Mouse (Mus musculus) common myeloid progenitor, adult 5-6 weeks (primary cell): ENCODE results near the gene Prrt4. TPM values are rescaled to one million over a fixed set of nuclear protein-coding genes. Genes with fewer than 3 reads are reported as not detected.
"Not testable (repeated sequence)": the region's sequence is repeated elsewhere in the genome, so short reads cannot be mapped to it uniquely, and the experiment has no call there.

Experiments
- ATAC-seq: replicated peaks from 2 replicates; pipeline ENCODE4 v1.8.0; 2016; ENCODE audit warnings: low read depth, mild to moderate bottlenecking, moderate TSS enrichment, inconsistent platforms; ENCODE audit not compliant: poor library complexity, severe bottlenecking
- total RNA-seq: library from RNA; stranded (forward); fragments of 200-1000, 187-1606 nt; gene quantifications from 2 replicates; pipeline ENCODE4 v1.2.3, GENCODE M21; 2017

Gene Prrt4
- not detected in 2 replicates for total RNA-seq

DNA sequence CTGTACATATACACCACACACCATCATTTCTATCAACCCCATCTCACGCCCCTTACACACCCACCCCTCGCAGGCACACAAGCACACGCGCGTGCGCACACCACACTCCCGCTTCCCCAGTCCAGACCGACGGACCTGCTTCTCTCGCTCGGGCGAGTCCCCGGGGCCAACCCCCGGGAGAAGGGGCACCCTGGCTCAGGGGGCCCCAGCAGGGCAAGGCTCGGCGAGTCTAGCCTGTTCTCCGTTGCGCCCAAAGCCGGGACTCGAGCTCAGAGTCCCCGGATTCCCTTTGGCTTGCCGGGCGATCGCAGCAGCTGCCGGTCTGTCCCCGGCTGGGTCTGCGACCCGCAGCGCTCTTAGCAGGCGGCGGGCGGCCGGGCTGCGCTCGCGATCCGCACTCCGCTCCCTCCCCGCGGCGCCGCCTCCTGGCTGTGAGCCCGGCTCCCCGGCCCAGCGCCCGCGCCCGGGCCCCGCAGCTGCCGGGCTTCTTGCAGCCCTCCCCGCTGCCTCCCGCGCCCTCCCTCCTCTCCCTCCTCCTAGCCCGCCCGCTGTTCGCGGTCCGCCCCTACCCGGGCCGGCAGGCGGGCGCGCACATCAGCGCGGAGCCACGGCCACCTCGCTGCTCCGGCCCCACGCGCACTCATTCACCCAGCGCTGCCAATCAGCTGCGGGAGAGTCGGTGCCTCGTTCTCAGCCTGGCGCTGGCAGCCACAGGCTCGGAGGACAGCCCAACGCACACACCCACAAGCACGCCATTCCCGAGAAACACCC is at the start of gene Prrt4:
Gene Prrt4, minus strand, starts transcription at position 697 of the 771 bp plus-strand sequence.
- ATAC-seq, result peak; percentile 64

DNA sequence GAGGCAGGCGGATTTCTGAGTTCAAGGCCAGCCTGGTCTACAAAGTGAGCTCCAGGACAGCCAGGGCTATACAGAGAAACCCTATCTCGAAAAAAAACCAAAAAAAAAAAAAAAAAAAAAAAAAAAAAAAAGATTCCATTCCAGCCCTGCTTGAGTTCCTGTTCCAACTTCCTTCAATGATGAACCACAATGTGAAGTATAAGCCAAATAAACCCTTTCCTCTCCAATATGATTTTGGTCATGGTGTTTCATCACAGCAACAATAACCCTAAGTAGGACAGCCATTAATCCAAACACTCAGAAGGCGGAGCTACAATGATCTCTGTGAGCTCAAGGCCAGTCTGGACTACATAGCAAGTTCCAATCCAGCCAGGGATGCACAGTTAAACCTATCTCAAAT is 38.3 kb upstream of the Prrt4 start:
- not testable (repeated sequence) for ATAC-seq

DNA sequence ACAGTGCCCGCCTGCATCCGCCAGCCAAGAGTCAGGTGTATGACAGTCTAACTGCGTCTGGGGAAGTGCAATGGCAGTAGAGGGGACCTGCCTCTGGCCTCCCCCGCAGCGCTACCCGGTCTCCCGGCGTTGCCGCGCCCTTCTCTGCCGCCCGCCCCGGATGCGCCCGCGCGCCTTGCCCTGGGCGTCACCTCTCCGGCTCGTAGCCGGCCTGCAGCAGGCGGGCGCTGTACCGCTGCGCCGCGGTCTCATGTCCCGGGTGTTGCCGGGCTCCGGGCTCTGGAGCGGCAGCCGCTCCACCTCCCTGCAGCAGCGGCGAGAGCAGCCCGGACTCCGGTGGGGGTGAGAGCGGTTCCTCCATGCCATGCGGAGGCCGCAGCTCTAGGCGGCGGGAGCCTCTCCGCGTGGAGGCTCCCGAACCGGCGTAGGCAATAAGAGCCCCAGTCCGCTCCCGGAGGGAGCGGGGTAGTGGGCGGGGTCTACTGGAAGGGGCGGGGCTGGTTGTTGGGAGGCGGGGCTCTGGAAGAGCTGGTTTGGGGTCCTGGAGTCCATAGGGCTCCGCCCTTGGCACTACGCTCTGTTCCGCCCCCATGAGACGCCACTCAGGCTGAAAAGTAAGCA is 36.6 kb upstream of the Prrt4 start, which contains the start of gene Impdh1:
Gene Impdh1, minus strand, starts transcription at position 484 of the 621 bp plus-strand sequence.
- peak; percentile 64 for ATAC-seq

DNA sequence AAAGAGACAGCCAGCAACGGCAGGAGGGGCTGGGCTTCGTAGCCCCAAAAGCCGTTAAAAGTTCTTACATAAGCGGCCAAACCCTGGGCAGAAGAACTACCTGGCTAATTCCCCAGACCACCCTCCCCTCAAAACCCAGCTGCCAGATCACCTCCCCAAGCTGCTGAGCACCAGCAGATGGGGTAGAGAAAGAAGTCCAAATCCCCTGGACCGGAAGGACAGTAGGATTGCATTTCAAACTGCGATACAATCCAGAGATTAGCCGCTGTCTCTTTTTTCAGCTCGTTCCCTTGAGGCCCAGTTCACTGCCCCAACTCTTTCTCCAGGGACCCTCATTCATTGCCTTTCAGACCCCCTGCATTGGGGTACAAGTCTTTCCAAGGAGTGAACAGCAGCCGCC is 35.8 kb upstream of the Prrt4 start:
- ATAC-seq, result no peak

DNA sequence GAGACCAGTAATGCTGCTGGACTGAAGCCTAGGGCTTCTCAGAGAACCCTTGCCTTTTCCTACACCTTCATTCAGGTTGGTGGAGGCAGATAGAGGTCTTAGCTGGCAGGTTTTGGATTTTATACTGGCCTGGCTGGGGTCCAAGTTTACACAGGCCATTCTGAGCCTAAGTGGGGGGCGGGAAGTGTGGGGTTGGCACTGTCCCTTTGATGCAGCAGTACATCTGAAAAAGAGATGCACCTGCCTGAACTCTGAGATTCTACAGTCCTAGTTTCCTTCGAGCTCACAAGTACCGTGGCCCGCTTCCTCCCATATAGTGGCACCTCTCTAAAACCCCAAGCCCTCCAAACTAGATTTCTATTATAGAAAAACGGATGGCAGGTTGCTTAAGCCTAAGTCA is 35.4 kb upstream of the Prrt4 start:
- no peak for ATAC-seq

DNA sequence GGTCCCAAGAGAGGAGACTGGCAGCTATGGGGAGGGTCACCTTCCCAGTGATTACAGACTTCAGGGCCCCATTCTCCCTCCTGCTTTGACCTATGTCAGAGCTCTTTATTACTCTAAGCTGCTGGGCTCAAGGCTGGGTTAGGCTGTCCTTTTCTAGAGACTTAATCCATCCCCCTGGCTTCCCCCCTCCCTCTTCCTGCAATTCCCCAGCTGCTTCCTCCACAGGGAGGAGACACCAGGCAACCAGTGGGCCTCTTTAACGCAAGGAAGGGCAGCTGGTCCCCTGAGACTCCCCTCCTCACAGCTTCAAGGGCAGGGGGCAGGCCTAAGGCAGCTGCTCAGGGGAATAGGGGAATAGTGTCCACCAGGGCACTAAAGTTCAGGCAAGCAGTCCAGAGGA is 34.9 kb upstream of the Prrt4 start:
- ATAC-seq, result no peak

DNA sequence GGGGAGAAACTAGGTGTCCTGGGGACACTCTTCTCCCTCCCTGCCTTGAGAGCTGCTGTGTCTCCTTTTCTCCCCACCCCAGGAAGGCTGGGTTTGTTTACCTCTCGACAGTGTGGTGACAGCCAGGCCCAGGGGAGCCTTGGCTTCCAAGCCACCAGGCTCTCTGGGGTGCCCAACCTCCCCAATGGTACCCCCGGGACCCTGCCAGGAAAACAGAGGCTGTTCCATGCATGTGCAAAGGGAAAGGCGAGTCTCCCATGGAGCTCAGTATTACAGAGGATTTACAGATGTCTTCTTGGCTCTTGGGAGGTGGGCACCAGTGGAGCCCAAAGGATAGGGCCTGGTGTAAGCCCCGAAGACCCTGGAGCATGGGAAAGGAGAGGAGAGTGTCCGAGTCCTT is 34.1 kb upstream of the Prrt4 start:
- no peak for ATAC-seq

DNA sequence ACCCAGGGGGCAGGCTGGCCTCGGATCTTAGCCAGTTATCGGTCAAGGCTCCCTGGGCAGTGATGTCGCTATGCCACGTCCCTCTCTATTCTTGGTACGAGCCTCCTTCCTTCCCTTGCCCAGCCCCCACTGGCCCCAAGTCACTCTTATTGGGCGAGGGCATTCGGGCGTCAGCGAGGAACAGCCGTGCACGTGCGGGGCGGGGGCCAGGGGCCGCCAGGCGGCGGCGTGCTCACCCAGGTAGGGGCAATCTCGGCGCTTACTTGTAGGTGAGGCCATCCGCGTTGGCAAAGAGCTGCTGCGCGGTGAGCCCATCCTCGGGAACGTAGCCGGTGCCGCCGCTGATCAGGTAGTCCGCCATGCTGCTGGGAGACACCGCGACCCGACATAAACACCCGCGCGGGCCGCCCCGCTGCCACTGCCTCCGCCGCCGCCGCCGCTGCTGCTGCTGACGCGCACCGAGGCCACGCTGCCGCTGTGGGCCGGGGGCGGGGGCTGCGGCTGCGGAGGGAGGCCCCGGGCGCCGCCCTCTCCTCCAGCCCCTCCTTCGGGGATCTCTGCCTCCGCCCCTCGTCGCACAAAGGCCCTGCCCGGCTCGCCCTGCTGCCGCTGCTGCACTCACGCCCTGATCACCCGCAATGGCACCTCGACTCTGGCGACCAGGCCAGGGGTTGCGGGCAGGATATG is 32.6 kb upstream of the Prrt4 start:
- peak; percentile 62 for ATAC-seq

DNA sequence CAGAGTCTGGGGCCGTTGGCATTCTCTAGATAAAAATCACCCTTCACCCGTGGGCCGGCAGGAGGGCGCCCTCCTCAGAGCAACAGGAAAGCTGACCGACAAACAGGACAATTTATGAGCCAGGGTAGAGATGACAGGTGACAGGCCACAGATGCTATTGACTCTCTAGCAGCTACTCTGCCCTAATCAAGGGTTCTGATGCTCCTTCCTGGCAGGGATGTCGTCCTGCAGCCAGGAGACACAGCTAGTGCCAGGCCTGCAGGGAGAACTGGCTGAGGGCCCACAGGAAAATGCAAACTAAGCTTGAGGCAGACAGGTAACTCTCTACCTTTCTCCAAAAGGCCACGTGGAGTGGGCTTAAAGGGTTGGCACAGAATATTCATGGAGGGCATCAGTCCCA is 31.8 kb upstream of the Prrt4 start:
- 0 out of 2 replicates have a peak, but pooled peaks have one; percentile 6 for ATAC-seq

DNA sequence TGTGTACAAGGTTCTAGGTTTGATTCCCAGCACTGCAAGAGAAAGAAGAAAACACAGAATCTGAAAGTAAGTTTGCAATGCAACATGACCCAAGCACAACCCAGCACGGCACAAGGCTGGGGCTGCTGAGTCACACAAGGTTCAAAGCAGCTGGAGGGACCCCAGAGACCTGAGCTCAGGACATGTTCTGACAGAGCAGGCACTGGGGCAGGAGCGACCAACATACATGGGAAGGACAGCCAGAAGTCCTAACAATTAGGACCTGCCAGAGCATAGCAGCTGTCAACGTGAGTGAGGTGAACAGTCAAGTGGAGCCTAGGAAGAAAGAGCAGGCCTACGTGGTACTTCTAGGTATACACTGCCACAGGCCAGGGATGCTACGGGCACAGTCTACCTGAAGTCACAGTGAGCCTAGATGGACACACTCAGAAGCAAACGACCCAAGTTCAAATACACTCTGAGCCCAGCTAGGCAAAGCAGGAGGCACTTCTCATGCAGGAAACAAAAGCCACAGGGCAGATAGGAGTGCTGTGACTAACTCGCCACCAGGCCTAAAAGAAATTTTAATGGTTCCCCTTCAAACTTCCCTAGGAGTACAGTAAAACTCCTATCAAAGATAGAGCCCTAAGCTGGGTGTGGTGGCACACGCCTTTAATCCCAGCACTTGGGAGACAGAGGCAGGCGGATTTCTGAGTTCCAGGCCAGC is 31.0 kb upstream of the Prrt4 start:
- ATAC-seq, result peak; percentile 27

DNA sequence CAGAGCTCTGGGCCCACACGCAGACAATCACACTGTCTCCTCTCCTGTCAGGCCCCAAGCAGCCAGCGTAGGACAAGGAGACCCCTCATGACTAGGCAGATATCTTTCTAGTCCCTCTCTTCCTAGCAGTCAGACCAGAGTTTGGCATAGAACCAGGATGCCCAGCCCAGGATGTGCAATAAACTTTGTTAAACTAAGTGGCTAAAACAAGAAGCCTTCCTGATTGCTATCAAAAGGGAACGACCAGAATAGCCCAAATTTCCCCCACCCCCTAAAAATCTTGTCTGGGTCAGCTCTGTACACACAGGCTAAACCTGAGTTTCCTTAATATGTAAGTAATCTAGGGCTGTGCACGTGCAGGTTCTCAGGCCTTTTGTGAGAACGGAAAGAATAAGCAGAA is 28.8 kb upstream of the Prrt4 start:
- ATAC-seq, result no peak

DNA sequence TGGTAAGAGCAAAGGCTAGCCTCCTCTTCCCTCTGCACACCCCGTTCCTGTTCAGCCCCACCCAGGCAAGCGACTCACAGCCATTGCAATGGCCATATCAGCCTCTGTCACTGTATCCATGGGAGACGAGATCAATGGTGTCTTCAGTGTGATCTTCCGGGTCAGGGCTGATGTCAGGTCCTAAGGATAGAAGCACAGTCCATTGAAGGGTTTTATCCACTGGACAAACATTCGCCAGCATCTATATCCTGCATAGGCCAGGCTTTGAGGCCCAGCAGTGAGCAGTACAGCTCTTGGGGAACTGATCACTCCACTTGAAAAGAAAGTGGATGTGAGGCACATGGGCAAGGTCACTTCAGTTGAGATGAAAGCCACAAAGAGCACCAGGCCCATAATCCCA is 27.6 kb upstream of the Prrt4 start:
- ATAC-seq, result no peak

DNA sequence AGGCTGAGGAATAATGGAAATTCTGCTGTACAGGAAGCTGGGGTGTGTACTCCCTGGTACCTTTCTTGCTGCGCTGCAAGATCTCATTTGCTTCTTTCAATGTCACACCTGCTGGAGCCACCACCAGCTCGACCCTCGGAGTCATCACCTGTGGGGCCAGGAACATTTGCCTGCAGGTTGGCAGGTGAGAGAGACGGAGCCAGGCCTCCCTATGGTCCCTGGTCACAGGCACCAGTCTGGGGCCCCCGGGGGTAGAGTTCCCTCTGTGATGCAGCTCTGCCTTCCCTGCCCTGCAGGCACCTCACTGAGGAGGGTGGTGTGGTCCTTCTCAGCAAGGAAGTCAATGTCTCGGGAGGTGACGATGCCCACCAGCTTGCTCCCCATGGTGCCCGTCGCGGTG is 26.6 kb upstream of the Prrt4 start:
- no peak for ATAC-seq

DNA sequence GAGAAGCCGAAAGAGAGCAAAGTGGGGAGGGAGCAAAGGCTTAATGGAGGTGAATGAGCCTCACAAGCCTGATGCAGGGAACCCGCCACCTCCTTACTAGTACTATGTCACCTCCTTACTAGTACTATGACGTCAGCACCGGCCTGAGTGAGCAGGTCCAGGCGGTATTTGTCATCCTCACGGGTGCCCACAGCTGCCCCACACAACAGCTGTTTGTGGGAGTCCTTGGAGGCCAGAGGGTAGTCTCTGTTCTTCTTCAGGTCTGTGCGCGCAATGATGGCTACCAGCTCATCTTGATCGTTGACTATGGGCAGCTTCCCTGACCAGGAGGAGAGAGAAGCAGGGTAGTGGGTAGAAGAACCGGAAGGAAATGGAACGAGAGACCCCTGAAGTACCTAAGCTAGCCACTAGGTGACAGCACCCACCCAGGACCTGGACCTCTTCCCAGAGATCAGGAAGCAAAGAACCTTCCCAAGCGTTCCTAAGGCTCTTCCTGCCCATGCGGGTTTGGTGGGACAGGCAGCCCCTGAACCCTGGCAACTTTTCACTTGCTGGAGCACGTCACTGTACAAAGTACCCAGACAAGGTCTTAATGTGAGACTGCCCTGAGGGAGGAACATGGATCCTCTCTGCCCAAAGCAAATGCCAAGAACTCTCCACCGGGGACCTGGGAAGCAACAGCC is 25.7 kb upstream of the Prrt4 start:
- ATAC-seq, result peak; percentile 55

DNA sequence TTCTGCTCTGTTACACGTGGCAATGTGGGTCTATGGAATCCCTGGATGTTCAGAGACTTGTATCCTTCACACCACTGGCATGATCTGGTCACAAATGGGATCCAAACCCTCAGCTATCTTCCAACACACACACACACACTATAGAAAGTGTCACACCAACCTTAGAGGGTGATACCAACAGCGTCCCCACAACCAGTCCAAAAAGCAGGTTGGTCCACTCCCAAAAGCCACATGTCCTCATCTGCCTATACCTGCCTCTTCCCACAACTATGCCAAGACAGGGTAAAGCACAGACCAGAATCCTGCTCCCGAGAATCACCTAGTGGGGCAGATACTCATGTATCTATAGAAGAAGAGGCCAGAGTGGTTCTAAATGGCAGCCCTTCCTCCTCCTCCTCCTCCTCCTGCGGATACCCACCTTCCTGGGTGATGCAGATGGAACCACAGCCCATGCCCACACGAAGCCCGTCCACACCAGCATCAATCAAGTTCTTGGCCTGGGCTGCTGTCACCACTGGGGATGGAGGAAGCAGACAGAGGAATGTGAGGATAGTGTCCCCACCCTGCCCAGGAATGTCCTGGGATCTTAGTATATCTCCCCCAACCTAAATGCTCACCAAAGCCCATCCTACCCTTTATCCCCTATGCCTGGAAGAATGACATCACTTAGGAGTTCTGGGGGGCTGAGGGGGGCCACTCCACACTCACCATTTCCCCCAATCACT is 24.6 kb upstream of the Prrt4 start:
- ATAC-seq, result no peak

DNA sequence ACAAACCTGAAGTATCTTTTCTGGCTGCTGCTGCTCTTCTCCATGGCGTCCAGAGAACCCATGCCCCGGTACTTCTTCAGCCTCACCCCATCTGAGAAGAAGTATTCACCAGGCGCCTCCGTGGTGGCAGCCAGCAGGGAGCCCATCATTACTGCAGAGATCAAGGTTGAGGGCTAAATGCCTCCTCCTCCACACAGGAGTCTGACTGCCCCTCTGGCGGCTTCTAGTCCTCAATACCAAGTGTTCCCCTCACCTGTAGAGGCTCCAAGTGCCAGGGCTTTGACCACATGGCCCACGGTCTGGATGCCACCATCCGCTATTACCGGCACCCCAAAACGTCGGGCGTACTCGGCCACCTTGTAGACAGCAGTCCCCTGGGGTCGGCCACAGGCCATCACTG is 23.7 kb upstream of the Prrt4 start:
- ATAC-seq, result no peak

DNA sequence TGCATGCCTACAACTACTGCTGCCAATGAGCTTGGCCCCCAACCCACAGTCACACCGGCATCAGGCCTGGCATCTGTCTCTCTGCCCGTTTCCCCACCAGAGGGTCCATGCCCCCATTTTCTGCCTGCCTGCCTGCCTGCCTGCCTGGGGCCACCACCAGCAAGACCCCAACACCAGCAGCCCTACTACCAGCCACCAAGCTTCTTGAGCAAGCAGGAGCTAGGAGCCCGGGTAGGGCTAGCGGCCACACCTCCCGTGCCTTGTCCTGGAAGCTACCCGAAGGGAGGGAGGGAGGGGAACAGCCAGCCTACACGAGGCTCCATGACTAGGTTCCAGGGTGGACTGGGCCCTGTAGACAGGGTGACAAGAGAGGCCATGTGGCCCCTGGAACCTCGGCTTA is 22.6 kb upstream of the Prrt4 start:
- no peak for ATAC-seq

DNA sequence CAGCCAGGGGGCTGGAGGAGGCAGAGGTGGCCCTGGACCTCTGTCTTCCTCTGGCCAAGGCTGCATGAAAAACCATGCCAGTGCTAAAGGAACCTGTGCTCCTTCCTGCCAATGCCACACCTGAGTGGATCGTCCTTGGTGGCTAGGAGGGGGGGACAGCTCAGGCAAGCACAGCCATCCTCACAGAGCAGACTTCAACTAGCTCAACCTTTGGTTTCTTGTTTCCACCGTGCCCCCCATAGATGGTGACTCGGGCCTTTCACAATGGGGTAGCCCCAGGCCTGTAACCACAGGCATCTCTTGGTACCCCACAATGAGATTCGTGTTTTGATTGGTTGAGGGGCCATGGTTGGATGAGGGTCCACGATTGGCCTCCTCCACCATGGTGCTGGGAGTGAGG is 22.0 kb upstream of the Prrt4 start:
- no peak for ATAC-seq

DNA sequence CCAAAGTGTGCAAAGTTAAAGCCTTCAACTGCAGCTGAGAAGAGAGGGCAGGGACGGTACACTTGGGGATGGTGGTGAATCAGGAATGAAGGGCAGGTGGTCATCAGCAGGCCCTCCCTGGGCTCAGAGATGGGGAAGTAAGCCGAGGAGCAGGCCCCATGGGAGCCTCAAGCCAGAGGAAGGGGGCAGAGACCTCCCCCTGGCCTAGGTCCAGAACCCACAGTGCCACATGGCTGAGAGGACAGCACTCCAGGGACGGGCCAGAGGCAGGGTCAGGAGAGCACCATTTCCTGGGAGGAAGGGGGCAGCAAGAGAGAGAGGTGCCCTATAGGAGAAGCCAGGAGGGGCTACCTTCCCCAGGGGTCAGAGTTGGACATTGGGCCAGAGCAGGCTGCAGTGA is 21.1 kb upstream of the Prrt4 start:
- ATAC-seq, result no peak
